Mouse (Mus musculus) neural tube, postnatal 0 days (tissue): ENCODE data around the gene AI597479. TPM values are rescaled to one million over a fixed set of nuclear protein-coding genes. Genes with fewer than 3 reads are reported as not detected.

Experiments
- polyA plus RNA-seq: library from polyadenylated mRNA; unstranded; fragments of >200 nt; fragmentation: Nextera tagmentation; extraction: Ambion mirVana; gene quantifications from 2 replicates; pipeline ENCODE4 v1.2.1, GENCODE M21; 2015

AI597479 gene
- 23.4 and 25.1 TPM in 2 replicates for polyA plus RNA-seq

DNA sequence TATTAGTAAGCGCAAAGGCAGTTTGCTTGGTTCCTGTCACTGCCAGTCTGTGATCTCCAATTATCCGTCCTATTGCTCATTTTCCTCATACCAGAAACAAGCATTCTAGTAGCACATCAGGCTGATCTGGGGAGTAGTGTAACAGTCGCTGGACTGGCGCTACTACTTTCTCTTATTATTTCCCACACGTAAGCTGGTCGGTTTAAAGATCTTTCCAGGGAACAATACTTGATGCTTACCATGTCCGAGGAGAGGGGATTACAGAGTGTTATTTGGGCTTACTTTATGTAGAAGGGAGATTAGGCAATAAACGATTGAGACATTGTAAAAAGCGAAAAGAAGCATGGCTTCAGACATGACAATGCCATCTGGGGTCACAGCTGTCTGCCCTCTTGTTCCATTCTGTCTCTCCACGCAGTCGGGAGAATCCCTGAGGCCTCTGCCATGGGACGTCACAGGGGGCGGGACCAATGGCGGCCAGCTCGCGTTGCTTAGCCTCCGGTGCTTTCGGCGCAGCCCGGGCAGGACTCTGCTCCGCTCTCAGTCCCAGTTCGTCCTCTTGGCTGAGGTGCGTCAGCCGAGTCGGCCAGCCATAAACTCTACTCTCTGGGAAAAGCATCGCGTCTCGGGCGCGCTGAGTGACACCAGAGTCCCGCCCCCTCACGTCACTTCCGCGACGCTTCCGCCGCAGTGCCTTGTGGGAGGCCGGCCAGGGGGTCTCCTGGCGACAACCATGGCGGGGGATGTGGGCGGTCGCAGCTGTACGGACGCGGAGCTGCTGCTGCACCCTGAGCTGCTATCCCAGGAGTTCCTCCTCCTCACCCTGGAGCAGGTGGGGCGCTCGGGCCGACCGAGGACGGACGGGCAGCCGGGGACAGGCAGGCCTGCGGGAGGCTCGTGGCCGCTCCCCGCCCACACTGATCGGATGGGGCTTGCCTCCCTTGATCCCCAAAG, at the start of gene AI597479, which contains the start of gene Tgfbrap1:
Gene AI597479 (plus strand): TSS at position 680 of the 954 bp plus-strand sequence.
Gene Tgfbrap1 (minus strand): TSS at position 607 of the 954 bp plus-strand sequence.

Other genes with a start within 250 kb of the AI597479 start
- gene Mrps9, start 247.5 kb upstream of the AI597479 start, polyA plus RNA-seq, result 32.9 and 38.0 TPM in 2 replicates
- gene Gpr45, start 145.8 kb upstream of the AI597479 start, polyA plus RNA-seq, result 10.4 TPM in 2 replicates
- 10.2 and 12.2 TPM in 2 replicates for gene Tgfbrap1, start 73 bp upstream of the AI597479 start, polyA plus RNA-seq
- gene Fhl2, start 98.3 kb downstream of the AI597479 start, polyA plus RNA-seq, result 31.2 and 31.3 TPM in 2 replicates